Comparison of ENCODE assay signal across 11 mouse cellular contexts in the genomic region with DNA sequence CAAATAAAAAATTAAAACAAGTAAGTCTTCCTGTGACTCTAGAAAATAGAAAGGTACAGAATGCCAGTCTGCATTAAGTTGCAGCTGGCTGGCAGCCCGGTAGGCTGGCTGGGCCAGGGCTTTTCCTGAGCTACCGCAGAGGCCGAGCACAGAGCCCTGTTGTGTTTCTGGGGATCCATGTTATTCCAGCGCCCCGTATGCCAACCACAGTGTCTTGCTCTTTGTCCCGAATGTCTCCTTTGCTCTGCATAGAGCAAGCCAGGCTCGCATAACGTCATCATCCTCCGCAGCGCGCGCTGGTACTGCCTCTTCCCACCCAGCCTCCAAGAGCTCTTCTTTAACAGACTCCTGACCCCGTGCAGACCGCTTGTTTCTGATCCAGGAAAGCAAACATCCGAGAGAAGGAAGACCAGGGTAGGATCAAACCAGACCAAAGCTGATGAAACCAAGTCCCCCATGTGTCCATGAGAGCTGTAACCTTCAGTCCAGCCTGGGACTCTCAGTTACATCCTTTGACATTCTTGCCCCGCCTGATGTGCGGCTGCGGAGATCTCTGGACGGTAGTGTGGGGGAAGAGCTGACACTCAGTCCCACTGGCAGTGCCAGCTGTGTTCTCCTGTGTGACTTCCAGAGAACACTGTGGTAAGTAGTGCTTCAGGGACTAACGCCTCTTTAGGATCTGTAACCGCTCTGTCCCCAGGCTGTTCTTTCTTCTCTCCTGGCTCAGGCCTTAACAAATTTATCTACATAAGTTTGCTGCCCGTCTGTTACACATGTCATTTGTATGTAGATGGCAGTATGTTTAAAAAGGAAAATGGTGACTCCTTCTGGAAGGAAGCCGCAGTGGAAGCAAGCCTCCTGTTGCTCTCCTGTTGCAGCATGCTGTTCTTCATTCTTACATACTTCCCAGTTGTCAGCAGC. TPM values are rescaled to one million over a fixed set of nuclear protein-coding genes. Genes with fewer than 3 reads are reported as not detected.
A peak's percentile ranks its signal among the peaks of the same experiment; 100 is the strongest.
DNase-seq lines count a peak whose midpoint lies in the region; ATAC-seq and TF ChIP-seq lines count a peak whose summit lies in the region.
"Had no signal": no experiment of that assay in that cellular context is flagged by ENCODE, and none has a peak within 500 bp of the region (broad histone marks: within the 10 kb centered on the region; RNA-seq: fewer than 3 reads in every experiment).

No protein-coding gene starts in this region.

- ATAC-seq in intestine, postnatal 0 days, result no peak
- no peak for ATAC-seq in intestine, embryonic 16.5 days
- ATAC-seq in forebrain, postnatal 0 days, result peak; percentile 84
- peak; percentile 53; the same call in 1 of the 2 replicates for ATAC-seq in neural tube, embryonic 15.5 days (ENCODE audit: low FRiP score)

- peak overlapping the region; percentile 50; the same call in 1 of the 2 replicates for H3K27ac ChIP-seq in intestine, postnatal 0 days (ENCODE audit: low read depth, low read length)
- H3K27ac ChIP-seq in intestine, embryonic 16.5 days (ENCODE audit: low read length), result no peak overlapping the region
- peak overlapping the region; percentile 35; the same call in 1 of the 2 replicates for H3K27ac ChIP-seq in forebrain, postnatal 0 days (ENCODE audit: low read depth, low read length)
- peak overlapping the region; percentile 29; the same call in 1 of the 2 replicates for H3K27ac ChIP-seq in neural tube, embryonic 15.5 days (replicated peaks)
- H3K27ac ChIP-seq: heart, adult 2 months; midbrain, embryonic 12.5 days had no signal

- WGBS in intestine, postnatal 0 days, result 78% methylated on average over 23 of the region's 23 CpGs
- 79% methylated on average over 23 of the region's 23 CpGs for WGBS in intestine, embryonic 16.5 days
- WGBS in forebrain, postnatal 0 days, result 58% methylated on average over 23 of the region's 23 CpGs
- 75% methylated on average over 23 of the region's 23 CpGs for WGBS in neural tube, embryonic 15.5 days

- no peak overlapping the region for H3K9ac ChIP-seq in intestine, postnatal 0 days (ENCODE audit: low read depth, low read length)
- H3K9ac ChIP-seq in intestine, embryonic 16.5 days (ENCODE audit: low read depth, low read length), result no peak overlapping the region
- H3K9ac ChIP-seq in forebrain, postnatal 0 days, result peak overlapping the region; percentile 18; the same call in 1 of the 2 replicates
- no peak overlapping the region for H3K9ac ChIP-seq in neural tube, embryonic 15.5 days (replicated peaks)
- H3K9ac ChIP-seq: midbrain, embryonic 12.5 days had no signal

- peak; percentile 67 for DNase-seq in cerebellum, adult 11-12 months
- DNase-seq in forebrain, postnatal 0 days, result peak; percentile 59
- DNase-seq in kidney, adult 9 months, result no peak
- DNase-seq in heart, adult 8-10 months (ENCODE audit: low spot score), result no peak
- DNase-seq in ovary, postnatal 36 days (ENCODE audit: low spot score), result no peak

- no peaks in the 10 kb centered on the region for H3K27me3 ChIP-seq in intestine, postnatal 0 days (replicated peaks; ENCODE audit: control insufficient read depth, insufficient read depth, low read length)
- H3K27me3 ChIP-seq in intestine, embryonic 16.5 days (replicated peaks; ENCODE audit: control insufficient read depth, insufficient read depth, low read length), result no peaks in the 10 kb centered on the region
- no peaks in the 10 kb centered on the region for H3K27me3 ChIP-seq in forebrain, postnatal 0 days (ENCODE audit: insufficient read depth, low read length)
- no peaks in the 10 kb centered on the region for H3K27me3 ChIP-seq in neural tube, embryonic 15.5 days (replicated peaks)
- H3K27me3 ChIP-seq: midbrain, embryonic 12.5 days had no signal

- no peak overlapping the region for H3K4me3 ChIP-seq in intestine, postnatal 0 days (ENCODE audit: low read depth, low read length)
- H3K4me3 ChIP-seq in intestine, embryonic 16.5 days (ENCODE audit: low read length), result no peak overlapping the region
- no peak overlapping the region for H3K4me3 ChIP-seq in forebrain, postnatal 0 days (ENCODE audit: low read depth, low read length)
- no peak overlapping the region for H3K4me3 ChIP-seq in neural tube, embryonic 15.5 days (replicated peaks)
- H3K4me3 ChIP-seq: heart, adult 2 months; midbrain, embryonic 12.5 days had no signal

- TF ChIP-seq CTCF in intestine, postnatal 0 days (IDR thresholded peaks at IDR 0.05; ENCODE audit: low read depth), result no peak
- peak; percentile 30; the same call in 1 of the 2 replicates for TF ChIP-seq CTCF in forebrain, postnatal 0 days (IDR thresholded peaks at IDR 0.05; ENCODE audit: low read depth)

- H3K36me3 ChIP-seq in intestine, postnatal 0 days (ENCODE audit: control insufficient read depth, insufficient read depth), result peaks cover 13% of the 10 kb centered on the region; the same call in 1 of the 2 replicates
- no peaks in the 10 kb centered on the region for H3K36me3 ChIP-seq in intestine, embryonic 16.5 days (ENCODE audit: control insufficient read depth, insufficient read depth, low read length)
- H3K36me3 ChIP-seq in forebrain, postnatal 0 days (ENCODE audit: insufficient read depth), result peaks cover 8% of the 10 kb centered on the region; the same call in 1 of the 2 replicates
- H3K36me3 ChIP-seq in neural tube, embryonic 15.5 days, result peaks cover 15% of the 10 kb centered on the region
- H3K36me3 ChIP-seq: G1E; midbrain, embryonic 12.5 days had no signal

- H3K9me3 ChIP-seq in intestine, postnatal 0 days (ENCODE audit: control insufficient read depth), result no peaks in the 10 kb centered on the region
- no peaks in the 10 kb centered on the region for H3K9me3 ChIP-seq in intestine, embryonic 16.5 days (ENCODE audit: control insufficient read depth, low read length)
- H3K9me3 ChIP-seq in forebrain, postnatal 0 days (ENCODE audit: low read length), result no peaks in the 10 kb centered on the region
- H3K9me3 ChIP-seq in neural tube, embryonic 15.5 days (replicated peaks), result no peaks in the 10 kb centered on the region
- H3K9me3 ChIP-seq: G1E; midbrain, embryonic 12.5 days had no signal

- H3K4me2 ChIP-seq in intestine, postnatal 0 days (replicated peaks; ENCODE audit: low read depth), result no peak overlapping the region
- H3K4me2 ChIP-seq in intestine, embryonic 16.5 days (ENCODE audit: low read depth, low read length), result no peak overlapping the region
- no peak overlapping the region for H3K4me2 ChIP-seq in forebrain, postnatal 0 days (ENCODE audit: low read depth)
- H3K4me2 ChIP-seq in neural tube, embryonic 15.5 days, result no peak overlapping the region
- H3K4me2 ChIP-seq: midbrain, embryonic 12.5 days had no signal

- H3K4me1 ChIP-seq in intestine, postnatal 0 days (replicated peaks; ENCODE audit: control insufficient read depth, insufficient read depth, low read length), result peaks cover 25% of the 10 kb centered on the region; the same call in 1 of the 2 replicates
- H3K4me1 ChIP-seq in intestine, embryonic 16.5 days (ENCODE audit: control insufficient read depth, insufficient read depth, low read length), result peaks cover 25% of the 10 kb centered on the region
- no peaks in the 10 kb centered on the region for H3K4me1 ChIP-seq in forebrain, postnatal 0 days (ENCODE audit: insufficient read depth)
- H3K4me1 ChIP-seq in neural tube, embryonic 15.5 days, result peaks cover 6% of the 10 kb centered on the region

RNA-seq across cellular contexts. Expression of a gene that starts 18.4 kb away (rescaled TPM):
- polyA plus RNA-seq in intestine, postnatal 0 days (2015; fragmentation: Nextera tagmentation; extraction: Ambion mirVana), result 17.2 and 21.2 TPM in 2 replicates
- polyA plus RNA-seq in intestine, embryonic 16.5 days (2015; fragmentation: Nextera tagmentation; extraction: Ambion mirVana), result 14.4 and 16.6 TPM in 2 replicates
- 38.7 and 48.4 TPM in 2 replicates for total RNA-seq in forebrain, postnatal 0 days (2014; rRNA removed)
- polyA plus RNA-seq in forebrain, postnatal 0 days (2015; fragmentation: Nextera tagmentation; extraction: Ambion mirVana), result 19.4 and 22.0 TPM in 2 replicates
- polyA plus RNA-seq in neural tube, embryonic 15.5 days (2015; fragmentation: Nextera tagmentation; extraction: Ambion mirVana), result 33.4 and 38.3 TPM in 2 replicates
- total RNA-seq in heart, adult 8-10 months (2022), result 10 to 100 TPM; 16.6 to 19.7 (median 16.8) TPM

RNA-seq across cellular contexts. Expression of a gene that starts 47.0 kb away (rescaled TPM):
- 5.9 and 7.6 TPM in 2 replicates for polyA plus RNA-seq in intestine, postnatal 0 days (2015; fragmentation: Nextera tagmentation; extraction: Ambion mirVana)
- polyA plus RNA-seq in intestine, embryonic 16.5 days (2015; fragmentation: Nextera tagmentation; extraction: Ambion mirVana), result 2.8 and 3.0 TPM in 2 replicates
- 1.9 and 3.8 TPM in 2 replicates for total RNA-seq in forebrain, postnatal 0 days (2014; rRNA removed)
- polyA plus RNA-seq in forebrain, postnatal 0 days (2015; fragmentation: Nextera tagmentation; extraction: Ambion mirVana), result 5.0 and 5.3 TPM in 2 replicates
- polyA plus RNA-seq in neural tube, embryonic 15.5 days (2015; fragmentation: Nextera tagmentation; extraction: Ambion mirVana), result 1.7 and 2.0 TPM in 2 replicates
- 1 to 10 TPM; 1.4 to 3.2 (median 2.4) TPM for total RNA-seq in heart, adult 8-10 months (2022)
- total RNA-seq: G1E had no signal
- polyA plus RNA-seq: G1E had no signal

Comparison
In these comparisons a context has a peak if more than half of its experiments do, and no peak if none do; other contexts are left out.
1. ATAC-seq: peak in forebrain, postnatal 0 days (single experiment) and neural tube, embryonic 15.5 days (single experiment); none in intestine, postnatal 0 days (single experiment) and intestine, embryonic 16.5 days (single experiment).
2. DNase-seq: peak in cerebellum, adult 11-12 months (single experiment) and forebrain, postnatal 0 days (single experiment); none in kidney, adult 9 months (single experiment), heart, adult 8-10 months (single experiment) and ovary, postnatal 36 days (single experiment).